Mouse (Mus musculus) lung, postnatal 10 days (tissue): ENCODE data around the gene Rab21.
"Not testable (repeated sequence)": the region's sequence is repeated elsewhere in the genome, so short reads cannot be mapped to it uniquely, and the experiment has no call there.

Experiments
- DNase-seq: peaks from one replicate; pipeline ENCODE4 v3.0.0; 2021

Rab21 gene

DNA sequence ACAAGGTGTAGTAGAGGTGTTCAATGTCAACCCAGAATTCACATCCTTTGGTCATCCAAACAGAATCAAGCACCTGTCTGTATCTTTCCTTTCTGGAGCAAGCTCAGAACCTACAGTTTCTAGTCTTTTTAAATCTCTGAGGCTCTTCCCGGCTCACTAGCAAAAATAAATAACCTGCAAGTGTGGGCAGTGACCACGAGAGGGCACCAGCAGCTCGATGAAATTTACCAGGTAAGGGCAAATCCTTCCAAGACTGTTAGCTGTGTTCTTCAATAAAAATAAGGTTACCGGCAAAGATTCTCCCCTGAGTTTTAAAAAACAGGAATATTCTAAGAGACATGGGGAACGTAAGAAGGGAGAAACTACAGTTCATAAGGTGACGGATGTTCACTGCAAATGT lies 7.9 kb upstream of the Rab21 start:
- DNase-seq: peak; percentile 81

DNA sequence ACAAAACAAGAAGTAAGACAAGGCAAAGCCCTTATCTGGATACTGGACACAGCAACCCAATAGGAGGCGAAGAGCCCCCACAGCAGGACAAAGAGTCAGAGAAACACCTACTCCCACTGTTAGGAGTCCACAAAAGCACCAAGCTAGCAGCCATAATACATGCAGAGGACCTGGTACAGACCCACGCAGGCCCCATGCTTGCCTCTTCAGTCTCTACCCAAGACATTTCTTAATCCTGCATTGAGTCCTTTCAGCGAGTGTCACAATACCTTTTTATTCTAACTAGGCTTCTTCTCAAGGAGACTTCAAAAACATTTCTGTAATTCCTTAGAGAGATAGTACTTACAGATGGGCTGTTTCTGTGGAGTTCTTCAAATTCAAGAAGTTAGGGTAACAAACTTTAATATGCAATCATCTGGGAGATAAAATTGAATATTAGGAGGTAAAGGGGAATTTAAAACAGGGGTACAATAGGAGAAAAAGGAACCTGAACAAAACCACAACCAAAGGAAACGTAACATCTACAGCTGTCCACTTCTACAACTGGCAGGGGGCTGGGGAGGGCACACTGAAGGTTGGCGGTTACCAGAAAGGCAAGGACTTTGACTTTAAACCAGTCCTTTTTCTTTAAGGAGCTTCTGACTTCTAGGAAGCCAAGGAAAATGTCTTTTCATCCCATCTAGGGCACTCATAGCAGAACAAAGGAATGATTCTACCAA lies 6.1 kb upstream of the Rab21 start:
- DNase-seq: no peak

DNA sequence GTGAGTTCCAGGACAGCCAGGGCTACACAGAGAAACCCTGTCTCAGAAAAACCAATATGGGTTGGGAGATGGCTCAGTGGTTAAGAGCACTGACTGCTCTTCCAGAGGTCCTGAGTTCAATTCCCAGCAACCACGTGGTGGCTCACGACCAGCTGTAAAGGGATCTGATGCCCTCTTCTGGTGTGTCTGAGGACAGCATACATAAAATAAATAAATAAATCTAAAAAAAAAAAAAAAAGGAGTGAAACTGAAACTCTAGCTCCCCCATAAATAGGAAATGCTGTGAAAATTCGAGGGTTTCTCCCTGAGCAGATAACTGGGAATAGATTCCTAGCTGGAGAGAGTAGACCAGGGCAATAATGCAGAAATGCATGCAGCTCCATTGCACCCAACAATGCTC lies 3.0 kb upstream of the Rab21 start:
- DNase-seq: not testable (repeated sequence)

DNA sequence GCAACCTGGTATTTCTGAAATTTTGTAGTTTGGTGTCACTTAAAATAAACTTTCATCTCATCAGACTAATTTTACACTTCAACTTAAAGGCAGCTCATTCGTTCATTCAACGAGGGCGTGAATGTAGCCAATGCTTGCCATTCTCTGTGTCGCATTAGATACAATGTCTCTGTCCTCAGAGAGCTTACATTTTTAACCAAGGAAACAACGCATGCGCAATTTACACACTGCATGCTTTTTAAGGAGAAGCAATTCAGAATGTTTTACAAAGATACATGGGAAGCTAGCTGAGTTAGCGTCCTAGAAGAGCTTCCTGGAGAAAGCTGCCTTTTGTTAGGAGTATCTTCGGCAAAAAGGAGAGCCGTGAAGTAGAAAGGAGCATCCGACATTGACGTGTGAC lies 919 bp upstream of the Rab21 start:
- no peak for DNase-seq

DNA sequence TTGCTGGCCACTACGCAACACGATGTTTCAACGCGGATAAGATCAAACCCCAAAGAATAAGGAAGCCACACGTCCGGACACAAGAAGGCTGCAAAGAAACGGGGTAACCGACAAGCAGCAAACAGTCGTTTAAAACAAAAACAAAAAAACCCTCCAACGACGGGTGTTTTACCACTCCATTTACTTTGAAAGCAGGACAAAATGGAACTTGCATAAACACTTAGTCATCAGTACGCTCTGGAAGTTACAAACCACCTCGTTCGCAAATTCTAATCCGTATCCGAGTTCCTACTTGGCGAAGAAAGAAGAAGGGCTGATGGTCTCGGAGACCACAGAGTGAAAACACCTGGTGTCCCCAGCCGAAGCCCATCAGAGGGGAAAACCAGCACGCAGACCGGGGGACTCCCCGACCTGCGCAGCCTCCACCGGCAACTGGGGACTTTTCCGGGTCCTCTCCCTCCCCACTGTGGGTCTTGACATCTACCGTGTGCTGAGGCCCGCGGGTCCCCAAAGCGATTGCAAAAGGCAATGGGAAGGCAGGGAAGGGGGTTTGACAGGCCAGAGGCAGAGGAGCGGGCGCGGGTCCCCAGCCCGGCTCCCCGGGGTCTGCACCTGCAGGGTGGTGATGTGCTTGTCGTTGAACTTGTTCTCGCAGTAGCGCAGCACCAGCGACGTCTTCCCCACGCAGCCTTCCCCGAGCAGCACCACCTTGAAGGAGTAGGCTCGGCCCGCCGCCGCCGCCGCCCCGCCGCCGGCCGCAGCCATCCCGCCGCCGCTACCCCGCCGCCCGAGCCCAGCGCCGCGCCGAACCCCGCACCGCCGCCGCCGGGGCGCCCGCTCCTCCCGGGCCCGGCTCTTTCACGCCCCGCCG lies 577 bp downstream of the Rab21 start:
- peak; percentile 44 for DNase-seq

DNA sequence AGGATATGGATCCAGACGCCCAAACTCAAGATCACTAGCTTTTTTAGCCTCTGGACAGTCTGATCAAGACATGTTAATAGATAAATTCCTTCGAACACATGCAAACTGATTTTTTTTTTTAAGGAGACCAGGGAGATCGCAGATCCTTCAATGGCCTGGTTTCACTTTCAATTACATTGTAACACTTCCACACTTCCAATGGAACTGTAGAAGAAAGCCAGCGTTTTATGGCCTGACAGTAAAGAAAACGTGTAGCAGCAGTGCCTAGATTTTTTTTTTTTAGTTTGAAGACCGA lies 1.2 kb downstream of the Rab21 start:
- DNase-seq: no peak

DNA sequence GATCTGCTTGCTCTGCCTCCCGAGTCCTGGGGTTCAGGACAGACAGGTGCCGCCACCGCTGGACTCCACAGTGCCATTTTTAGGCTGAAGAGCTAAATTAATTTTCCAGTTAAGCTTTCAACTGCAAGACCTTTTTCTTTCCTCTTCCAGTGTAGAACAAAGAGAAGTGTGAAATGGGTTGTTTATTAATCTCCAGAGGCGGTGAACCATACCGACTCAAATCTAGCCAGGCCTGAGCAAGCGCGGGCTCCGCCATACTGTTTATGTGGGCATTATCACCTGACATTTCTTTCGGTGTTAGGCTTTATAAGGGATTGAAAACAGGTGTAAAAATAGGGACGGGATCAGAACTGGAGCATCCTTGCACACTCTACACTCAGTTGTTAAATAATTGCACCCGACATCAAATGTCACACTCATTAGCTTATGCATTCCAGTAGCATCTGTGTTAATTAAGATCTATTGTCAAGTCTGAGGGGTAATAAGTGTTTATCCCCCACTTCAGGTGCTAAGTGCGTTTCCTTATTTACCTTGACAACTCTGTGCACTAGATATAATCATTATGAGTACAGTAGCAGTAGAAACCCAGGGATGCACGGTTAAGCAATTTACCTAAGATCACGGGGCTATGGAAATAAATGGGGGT lies 1.6 kb downstream of the Rab21 start:
- no peak for DNase-seq

DNA sequence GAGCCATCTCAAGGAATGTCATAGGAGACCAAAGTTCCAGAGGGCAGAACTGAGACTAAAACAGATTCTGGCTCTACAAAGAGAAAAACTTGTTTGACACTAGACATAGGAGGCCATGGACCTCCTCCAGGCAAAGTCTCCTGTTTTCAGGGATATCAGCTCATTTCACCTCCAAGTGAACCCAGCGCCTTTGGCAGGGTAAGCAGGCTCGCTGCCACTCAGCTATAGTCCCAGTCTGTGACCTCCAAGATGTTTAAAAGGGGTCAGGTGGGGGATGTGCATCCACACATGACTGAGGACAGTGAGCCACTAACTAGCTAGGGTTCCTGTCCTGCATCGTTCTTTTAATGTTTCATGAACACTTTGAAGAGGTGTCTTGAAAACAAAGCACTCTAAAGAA lies 2.7 kb downstream of the Rab21 start:
- DNase-seq: no peak

DNA sequence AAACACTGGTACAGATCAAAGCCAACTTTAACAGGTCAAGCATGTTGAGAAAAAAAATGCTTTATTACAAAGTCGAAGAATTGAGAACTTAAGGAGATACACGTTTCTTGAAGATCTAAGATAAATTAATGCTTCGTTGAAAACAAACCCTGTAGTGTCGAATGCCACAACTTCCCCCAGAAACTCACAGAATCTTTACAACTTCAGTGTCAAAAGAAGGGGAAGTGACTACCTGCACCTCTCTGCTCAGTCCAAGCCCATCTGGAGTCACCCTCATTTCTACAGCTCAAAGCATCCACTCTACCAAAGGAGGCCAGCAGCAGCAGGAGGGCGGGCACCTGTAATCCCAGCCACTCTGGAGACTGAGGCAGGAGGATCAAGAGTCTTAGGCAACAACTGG lies 3.2 kb downstream of the Rab21 start:
- no peak for DNase-seq

DNA sequence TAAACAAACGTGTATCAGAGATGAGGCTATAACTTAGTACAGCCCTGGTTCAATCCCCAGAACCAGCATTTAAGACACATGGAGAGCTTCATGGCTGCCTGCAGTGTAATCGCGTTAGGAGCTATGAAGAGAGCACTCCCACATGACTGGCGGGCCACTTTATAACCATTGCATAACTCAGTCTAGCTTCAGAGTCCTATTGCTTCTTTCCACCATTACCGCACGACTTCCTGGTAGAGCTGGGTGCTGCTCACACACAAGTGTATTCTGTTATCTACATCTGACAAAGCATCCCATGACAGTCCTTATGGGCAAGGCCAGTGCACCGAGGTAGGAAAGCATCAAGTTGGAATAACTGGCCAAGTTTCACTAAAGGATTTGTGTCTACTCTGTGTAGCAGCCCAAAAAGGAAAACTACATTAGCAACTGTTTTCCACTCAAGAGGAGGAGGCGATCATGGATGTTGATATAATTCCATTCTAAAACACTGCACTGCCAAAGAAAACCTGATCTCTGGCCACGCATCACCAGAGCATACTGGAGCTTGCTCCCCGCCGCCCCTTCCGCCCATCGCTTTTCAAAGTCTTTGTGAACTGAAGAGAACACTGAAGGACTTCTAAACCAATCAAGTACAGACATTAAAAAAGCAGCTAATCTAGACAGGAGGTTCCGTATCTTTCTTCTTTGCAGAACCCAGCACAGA lies 4.0 kb downstream of the Rab21 start:
- no peak for DNase-seq

DNA sequence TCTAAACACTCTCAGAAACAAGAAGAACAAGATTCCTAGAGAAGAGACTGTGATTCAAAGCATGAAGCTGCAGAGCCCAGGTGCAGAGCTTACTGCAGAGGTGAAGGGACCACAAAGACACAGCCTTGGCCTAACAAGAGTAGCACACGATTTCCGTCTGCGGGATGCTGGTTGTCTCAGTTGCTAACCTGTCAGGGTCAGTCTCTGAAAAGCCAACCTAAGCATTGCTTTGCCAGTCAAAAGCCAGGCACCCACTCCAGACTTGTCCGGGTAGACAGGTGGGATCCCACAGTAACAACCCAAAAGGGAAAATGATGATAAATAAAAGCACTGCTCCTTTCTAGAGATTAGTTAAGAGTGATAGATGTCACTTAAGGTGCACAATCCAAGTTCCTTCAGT lies 6.2 kb downstream of the Rab21 start:
- no peak for DNase-seq

DNA sequence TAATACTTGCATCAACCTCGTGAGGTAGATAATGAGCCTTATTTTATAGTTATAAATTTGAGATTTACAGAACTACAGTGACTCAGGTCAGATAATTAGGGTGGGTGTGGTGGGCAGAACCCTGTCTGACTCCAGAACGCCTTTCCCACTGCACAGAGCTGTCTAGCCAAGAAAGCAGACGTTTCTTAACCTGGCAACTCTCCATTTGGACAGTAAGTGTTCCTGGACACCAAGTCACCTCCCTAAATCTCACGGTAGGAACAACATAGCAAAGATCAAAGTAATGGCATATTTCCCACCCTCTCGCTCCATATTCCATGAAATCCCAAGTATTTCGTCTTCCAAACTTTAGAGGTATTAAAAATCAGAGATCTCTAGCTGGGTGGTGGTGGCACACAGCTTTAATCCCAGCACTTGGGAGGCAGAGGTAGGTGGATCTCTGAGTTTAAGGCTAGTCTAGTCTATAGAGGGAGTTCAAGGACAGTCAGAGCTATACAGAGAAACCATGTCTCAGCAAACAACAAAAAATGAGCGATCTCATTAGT lies 8.0 kb downstream of the Rab21 start:
- no peak for DNase-seq

DNA sequence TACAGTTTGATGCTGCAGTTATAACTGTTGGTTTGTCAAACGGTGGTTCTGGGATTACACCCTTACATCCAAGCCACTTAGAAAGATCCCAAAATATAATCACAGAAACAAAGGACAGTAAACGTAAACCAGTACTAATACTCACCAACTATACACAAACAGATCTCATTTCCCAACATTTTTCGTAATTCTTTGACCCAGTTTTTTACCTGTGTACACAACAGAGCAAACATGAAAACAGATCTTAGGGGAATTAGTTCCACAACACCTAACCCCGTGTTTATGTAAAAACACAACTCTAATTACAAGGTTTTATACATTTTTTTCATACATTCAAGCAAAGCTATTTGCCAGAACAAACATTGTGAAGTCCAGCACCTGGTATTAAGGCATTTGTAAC lies 16.7 kb downstream of the Rab21 start:
- DNase-seq: no peak

DNA sequence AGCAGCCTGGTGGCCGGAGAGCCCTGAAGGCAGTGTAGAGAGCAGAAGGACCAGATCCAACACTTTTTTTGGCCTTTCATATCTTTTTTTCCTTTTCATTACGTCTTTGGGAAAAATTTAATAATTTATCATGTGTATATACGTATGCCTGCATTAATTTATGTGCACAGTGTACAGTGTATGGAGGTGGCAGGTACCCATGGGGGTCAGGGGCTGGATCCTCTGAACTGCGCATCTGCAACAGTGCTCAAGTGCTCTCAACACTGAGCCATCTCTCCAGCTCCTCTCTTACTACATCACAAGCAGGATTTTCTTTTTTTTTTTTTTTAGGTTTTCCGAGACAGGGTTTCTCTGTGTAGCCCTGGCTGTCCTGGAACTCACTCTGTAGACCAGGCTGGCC lies 17.8 kb downstream of the Rab21 start:
- no peak for DNase-seq

DNA sequence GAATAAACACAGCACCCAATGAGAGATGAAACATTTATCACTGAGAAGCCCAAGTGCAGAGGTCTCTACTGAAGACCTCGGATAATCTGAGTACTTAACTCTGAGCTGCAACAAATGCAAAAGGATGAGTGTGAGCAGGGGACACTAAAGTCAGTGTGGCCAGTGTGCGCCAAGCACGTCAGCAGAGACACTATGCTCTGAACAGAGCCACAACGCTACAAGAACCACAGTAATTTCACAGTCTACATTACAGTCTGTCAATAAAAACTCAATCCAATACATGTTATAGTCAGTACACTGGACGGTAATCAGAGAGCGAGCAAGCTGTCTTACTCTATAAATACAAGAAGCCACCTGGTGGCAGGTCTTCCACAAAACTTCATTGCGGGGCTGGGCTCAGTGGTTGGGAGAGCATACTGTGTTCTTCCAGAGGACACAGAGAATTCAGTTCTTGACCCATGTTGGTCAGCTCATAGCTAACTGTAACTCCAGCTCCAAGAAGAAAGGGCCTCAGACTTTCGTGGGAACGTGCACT lies 18.9 kb downstream of the Rab21 start:
- DNase-seq: no peak

DNA sequence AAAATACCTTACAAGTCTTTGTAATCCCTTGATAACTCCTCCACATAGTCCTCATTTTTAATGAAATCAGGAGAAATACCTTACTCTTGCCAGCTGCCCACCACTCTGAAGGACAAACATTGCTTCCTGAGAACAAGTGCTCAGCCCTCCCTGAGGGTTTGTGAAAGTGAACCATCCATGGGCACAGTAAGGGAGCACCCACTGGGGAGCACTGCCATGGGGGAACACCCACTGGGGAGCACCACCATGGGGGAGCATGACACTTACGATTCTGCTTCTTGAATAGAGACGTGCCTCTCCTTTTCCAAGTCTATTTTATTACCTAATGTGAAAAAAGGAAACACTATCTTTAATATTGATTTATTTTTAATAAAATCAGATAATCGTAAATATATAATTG lies 20.2 kb downstream of the Rab21 start:
- DNase-seq: no peak

DNA sequence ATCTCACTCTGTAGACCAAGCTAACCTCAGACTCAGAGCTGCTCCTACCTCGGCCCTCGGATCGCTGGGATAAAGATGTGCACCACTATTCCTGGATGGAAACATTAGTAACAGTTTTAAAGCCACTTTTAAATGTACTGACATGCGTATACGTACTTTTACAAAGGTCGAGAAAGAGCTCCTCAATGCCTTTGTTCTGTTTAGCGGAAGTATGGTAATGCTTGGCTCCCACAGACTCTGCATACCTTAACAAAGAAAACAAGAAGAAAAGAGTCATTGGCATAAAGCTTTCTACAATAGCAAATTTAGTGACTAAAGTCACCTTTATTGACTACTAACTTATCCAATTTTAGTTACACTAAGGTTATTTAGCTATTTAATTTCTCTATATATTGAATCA lies 20.7 kb downstream of the Rab21 start:
- DNase-seq: no peak

DNA sequence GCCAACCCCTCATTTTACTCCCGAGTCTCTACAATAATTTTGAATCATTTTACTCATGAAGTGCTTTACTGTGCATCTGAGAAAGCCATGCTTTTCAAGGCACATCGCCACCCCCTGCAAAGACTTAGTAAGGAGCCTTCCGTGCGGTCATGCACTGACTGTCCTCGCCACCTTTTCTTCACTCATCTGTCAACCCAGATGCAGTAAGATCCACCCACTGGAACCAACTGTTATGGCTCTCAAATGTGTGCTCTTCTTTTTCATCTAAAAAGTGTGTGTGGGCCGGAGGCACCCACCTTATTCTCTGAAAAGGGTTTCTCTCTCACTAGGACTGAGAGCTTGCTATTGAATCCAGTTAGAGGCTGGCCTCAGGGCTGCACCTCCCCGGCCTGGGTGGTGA lies 21.4 kb downstream of the Rab21 start:
- no peak for DNase-seq

DNA sequence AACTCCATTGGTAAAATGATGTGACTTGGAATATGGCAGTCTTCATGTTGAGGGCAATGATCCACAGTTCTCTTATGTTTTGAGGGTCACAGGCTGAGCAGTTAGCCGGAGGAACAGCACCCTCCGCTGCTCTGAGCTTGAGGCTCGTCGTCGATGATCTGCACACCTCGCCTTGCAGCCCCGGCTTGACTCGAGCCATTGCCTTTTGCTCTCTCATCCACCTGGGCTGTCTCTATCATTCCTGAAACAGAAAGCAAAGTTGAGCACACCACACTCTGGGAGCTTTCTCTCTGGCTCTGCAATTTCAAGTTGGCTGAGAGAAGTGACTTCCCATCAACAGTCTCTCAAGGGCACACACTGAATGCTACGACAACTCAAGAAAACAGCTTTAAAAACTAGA lies 24.7 kb downstream of the Rab21 start:
- no peak for DNase-seq

DNA sequence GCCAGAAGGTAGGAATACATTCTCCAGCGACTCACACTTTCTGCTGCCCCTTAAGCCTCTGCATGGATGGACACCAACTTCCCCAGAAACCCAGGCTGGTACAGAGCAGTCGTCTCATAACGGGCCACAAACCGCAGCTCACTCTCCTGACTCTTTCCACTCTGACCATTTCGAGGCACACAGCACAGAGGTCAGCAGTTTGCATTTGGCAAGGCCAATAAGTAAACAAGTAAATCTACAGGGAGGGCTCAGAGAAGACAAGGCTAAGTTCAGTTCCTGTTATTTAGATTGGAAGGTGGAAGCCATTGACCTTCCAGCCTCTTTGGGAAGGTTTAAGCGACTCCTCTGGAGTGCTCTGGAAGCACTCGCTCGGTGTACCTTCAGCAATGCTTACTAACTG lies 26.5 kb downstream of the Rab21 start:
- no peak for DNase-seq

DNA sequence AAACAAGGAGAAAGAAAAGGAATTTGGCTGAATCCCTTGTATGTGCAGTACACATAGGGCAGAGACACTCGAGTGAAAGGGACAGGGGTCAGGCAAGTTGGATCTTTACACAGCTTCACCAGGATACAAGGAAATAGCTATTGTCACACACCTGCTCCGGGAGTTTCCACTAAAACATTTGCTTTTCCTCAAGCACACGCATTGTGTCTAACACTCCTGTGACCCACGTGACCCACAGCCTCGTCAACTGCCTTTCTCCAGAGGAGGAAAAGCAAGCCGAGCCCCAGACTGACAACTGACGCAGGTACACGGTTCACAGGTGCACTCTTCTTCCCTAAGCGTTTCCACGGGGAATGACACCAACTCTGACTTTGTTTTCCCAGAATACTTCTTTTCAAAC lies 31.2 kb downstream of the Rab21 start:
- DNase-seq: no peak

DNA sequence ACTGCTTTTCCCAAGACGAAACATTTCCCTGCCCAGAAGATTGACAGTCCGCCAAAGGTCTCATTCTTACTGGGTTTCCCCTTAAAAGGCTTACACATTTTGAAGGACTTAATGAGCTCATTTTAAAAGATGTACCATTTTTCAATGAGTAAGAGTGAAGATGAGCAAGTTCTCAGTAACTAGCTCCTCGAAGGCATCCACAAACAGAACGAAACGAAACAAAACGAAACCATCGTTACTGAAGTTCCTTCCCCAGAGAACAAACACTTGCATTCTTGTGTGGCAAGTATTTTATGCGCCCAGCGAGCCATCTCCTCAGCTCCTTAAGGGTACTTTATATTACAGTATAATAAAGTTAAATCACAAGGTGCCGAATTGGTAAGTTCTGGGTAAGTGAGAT lies 34.0 kb downstream of the Rab21 start:
- DNase-seq: no peak

DNA sequence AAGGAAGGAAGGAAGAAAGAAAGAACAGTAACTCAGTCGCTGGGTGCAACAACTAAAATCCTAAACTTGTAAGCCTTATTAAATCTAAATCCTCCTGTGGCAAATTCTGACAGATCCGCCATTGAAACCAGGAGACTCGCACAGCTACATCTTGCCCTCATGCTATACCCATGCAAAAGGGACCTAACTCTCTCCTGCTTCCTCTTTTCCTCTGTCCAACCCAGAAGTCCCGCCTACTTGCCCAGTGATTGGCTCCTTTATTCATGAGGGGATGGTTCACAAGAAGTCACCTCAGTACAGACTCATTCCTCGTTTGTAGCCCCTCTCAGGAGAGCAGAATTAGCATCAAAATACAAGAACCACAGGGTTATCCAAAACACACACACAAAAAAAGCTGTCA lies 43.7 kb downstream of the Rab21 start:
- DNase-seq: no peak
